Mouse (Mus musculus): ENCODE data around the gene Ccdc134. TPM values are rescaled to one million over a fixed set of nuclear protein-coding genes. Genes with fewer than 3 reads are reported as not detected.

Ccdc134 gene
- total RNA-seq, 2 experiments from 2014 or later: 10.2 to 17.0 TPM

DNA sequence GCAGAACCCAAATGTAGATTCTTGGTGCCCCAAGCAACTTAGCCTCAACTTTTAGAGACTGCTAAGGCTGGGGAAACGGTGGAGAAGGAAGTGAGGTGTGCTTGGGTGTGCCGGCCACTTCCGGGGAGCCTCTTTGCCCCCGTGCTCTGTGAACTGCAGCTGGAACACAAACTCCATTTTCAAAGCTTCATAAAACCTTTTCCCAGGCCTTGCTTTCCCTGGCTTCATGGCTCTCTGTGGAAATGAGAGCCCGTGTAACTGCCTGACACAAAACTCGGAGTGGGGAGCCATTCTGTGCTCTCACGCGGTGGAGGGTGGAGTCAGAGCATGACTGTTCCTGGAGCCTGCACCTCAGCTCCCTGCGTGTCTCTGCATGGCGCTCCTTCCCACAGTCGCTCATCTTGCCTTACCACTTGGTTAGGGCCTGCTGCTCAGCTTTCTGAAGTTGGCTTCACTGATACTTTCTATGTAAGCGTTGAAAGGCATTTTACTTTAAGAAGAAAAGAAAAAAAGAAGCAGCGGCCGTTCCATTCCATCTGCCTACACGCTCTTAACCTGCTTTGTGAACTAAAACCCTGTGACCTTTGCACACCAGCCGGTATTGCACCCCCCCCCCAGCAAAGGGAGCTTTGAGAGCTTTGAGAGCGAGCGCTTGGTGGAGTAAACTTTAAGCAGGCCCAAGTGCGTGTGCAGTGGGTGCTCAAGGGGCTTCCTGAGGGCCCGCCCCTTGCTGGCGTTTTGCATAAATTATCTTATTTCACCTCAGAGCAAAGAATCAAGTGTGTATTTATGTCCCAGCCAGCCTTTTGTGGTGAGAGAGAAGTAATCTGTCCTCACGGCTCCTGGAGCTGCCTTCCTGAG, 38.7 kb downstream of the Ccdc134 start:
- DNase-seq: no peak
- intact Hi-C loops (cut with DNase I): loop anchor here (5.0 to 10.0 kb wide), 2 partner anchors 39 to 178 kb away; partner anchors contain the start of gene Ccdc134

- intact Hi-C loops (cut with DNase I): loop anchor here (5.0 to 10.0 kb wide), 2 partner anchors 40 to 177 kb away; partner anchors contain the start of gene Ccdc134
- peak in 1 of 2 experiments; percentile 13 for DNase-seq
These were observed 39.8 kb downstream of the Ccdc134 start for GRCm38 (mm10) chr15:82167201-82168168.

DNA sequence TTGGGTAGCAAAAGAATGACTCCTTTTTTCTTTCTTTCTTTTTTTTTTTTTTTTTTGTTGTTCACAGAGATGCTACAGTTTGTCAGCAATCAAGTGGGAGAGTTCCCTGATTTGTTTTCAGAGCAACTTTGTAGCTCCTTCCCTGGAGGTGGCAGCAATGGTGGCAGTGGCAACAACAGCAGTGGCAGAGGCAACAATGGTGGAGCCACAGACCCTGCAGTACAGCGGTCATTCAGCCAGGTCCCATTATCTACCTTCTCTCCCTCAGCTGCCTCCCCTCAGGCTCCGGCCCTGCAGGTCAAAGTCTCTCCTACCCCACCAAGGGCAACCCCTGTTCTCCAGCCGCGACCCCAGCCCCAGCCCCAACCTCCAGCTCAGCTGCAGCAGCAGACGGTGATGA, 41.9 kb downstream of the Ccdc134 start:
- intact Hi-C loops (cut with DNase I): loop anchor here (5.0 to 10.0 kb wide), 3 partner anchors 42 to 175 kb away; partner anchors contain the start of gene Ccdc134

GRCm38 (mm10) chr15:82170437-82171377, 43.0 kb downstream of the Ccdc134 start:
- intact Hi-C loops (cut with DNase I): loop anchor here (5.0 kb wide), 1 partner anchor 57 kb away; no protein-coding TSS in a partner anchor
- no peak for DNase-seq

More for the DNA sequence above, 41.9 kb downstream of the Ccdc134 start:
- no peak for DNase-seq

GRCm38 (mm10) chr15:82172648-82173047, 44.9 kb downstream of the Ccdc134 start:
- no peak for DNase-seq
- intact Hi-C loops (cut with DNase I): loop anchor here (5.0 kb wide), 1 partner anchor 55 kb away; no protein-coding TSS in a partner anchor

DNA sequence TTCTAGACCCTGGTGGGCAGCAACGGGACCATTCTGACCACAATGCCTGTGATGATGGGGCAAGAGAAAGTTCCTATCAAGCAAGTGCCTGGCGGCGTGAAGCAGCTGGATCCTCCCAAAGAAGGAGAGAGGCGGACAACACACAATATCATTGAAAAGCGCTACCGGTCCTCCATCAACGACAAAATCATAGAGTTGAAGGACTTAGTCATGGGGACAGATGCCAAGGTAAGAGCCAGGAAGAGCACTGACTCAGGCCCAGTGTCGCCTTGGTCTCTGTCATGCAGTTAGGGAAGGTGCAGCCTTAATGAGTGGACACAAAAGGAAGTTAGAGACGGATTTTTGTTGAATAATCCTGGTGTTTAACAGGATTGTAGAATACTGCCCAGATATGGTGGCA, 47.4 kb downstream of the Ccdc134 start:
- DNase-seq: no peak
- intact Hi-C loops (cut with DNase I): no loop called here

DNA sequence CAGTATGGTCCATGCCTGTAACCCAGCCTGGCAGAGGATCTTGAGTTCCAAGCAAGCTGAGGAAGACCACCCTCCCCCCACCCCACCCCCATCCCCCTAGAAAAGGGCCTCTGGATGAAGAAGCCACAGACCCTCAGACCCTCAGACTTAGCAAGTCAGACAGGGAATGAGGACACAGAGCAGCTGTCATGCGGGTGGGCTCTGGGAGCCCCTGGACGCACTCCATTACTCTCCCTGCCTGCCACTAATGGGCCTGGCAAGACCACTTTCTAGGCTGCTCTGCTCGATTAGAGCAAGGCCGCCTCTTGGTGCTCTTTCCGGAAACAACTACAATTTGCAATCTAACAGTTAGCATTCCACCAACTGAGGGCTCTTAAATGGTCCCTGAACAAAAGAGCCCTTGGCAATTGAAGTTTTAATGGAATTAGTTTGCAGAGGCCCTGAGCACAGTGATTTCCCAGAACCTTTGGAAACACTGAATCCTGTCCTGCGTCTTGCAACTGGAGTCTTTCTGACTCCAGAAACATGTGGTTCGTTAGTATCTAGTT, 50.1 kb downstream of the Ccdc134 start:
- no peak for DNase-seq
- intact Hi-C loops (cut with DNase I): no loop called here

DNA sequence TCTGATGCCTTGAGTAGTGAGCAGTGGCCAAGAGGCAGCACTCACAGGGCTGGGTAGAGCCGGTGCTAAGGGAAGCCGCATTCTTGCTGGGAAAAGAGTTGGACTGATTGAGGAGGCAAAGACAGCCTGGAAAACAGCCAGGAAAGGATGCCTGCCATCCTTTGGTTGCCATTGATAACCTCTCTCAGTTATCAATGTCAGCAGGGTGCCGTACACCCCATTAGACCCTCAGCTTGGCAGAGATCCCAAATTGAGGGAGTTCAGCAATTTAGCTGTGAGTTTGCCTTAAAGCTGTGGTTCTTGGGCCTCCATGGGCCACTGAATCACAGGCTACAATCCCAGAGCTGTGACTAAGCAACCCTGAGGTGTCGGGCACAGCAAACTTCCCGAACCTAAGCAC, 53.4 kb downstream of the Ccdc134 start:
- intact Hi-C loops (cut with DNase I): no loop called here
- no peak for DNase-seq

GRCm38 (mm10) chr15:82182311-82182710, 54.6 kb downstream of the Ccdc134 start:
- intact Hi-C loops (cut with DNase I): no loop called here
- DNase-seq: no peak

DNA sequence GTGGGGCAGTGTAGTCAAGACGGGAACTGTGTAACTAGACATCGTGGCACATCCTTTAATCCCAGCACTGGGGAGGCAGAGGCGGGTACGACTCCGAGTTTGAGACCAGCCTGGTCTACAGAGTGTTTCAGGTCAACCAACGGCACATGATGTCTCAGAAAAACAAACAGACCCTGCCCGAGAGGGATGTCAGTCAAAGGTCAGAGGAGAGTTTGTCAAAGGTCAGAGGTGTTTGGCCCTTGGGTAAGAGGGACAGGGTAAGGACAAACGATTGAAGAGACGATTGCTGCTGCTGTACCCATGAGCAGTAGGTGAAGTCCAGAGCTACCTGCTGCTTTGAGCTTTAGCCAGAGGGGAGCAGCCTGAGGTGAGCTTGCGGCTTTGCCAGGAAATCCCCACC, 55.9 kb downstream of the Ccdc134 start:
- intact Hi-C loops (cut with DNase I): no loop called here
- DNase-seq: no peak

- DNase-seq: no peak
These were observed 56.5 kb downstream of the Ccdc134 start for GRCm38 (mm10) chr15:82184183-82184582.

DNA sequence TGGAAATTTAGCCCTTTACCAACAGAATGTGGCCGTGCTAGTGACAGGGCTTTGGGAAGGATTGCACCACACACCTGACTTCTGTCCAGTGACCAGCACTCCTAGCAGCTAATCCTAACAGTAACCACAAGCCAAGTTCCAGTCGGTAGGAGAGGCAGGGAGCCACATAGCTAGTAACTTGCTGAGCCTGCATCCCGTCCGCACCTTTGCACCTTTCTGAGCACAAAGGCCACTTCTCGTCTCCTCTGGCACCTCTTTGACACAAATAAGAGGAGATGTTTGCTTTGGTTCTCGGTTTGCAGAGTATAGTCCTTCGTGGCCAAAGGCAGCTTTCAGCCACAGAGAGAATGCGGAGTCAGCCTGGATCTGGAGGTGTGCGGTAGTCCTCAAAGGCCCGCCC, 56.9 kb downstream of the Ccdc134 start:
- intact Hi-C loops (cut with DNase I): no loop called here
- no peak for DNase-seq

More at GRCm38 (mm10) chr15:82184183-82184582, 56.5 kb downstream of the Ccdc134 start:
- intact Hi-C loops (cut with DNase I): no loop called here

- intact Hi-C loops (cut with DNase I): no loop called here
- no peak for DNase-seq
These were observed 57.5 kb downstream of the Ccdc134 start for GRCm38 (mm10) chr15:82185062-82185783.

- intact Hi-C loops (cut with DNase I): no loop called here
- DNase-seq: no peak
These were observed 58.4 kb downstream of the Ccdc134 start for GRCm38 (mm10) chr15:82186131-82186530.

- intact Hi-C loops (cut with DNase I): no loop called here
- no peak for DNase-seq
These were observed 59.2 kb downstream of the Ccdc134 start for GRCm38 (mm10) chr15:82186931-82187330.

- intact Hi-C loops (cut with DNase I): no loop called here
- DNase-seq: no peak
These were observed 59.7 kb downstream of the Ccdc134 start for GRCm38 (mm10) chr15:82187401-82187800.

GRCm38 (mm10) chr15:82187924-82188323, 60.2 kb downstream of the Ccdc134 start:
- intact Hi-C loops (cut with DNase I): no loop called here
- no peak for DNase-seq

- DNase-seq: peak; percentile 36 to 62
- intact Hi-C loops (cut with DNase I): no loop called here
These were observed 60.9 kb downstream of the Ccdc134 start for GRCm38 (mm10) chr15:82188481-82189240.
